8 mouse cellular contexts compared by ENCODE assay signal in genomic region chr7:45465549-45465948, GRCm38 (mm10). TPM values are rescaled to one million over a fixed set of nuclear protein-coding genes. Genes with fewer than 3 reads are reported as not detected.
A peak's percentile ranks its signal among the peaks of the same experiment; 100 is the strongest.
DNase-seq lines count a peak whose midpoint lies in the region; ATAC-seq and TF ChIP-seq lines count a peak whose summit lies in the region.

No protein-coding gene starts in this region.

- H3K9ac ChIP-seq in neural tube, embryonic 11.5 days (ENCODE audit: low read length): peak overlapping the region; percentile 84; the same call in 1 of the 2 replicates
- peak overlapping the region; percentile 78 for H3K9ac ChIP-seq in neural tube, embryonic 14.5 days (replicated peaks; ENCODE audit: low read depth, low read length)

- no peaks in the 10 kb centered on the region for H3K9me3 ChIP-seq in neural tube, embryonic 11.5 days (ENCODE audit: control insufficient read depth, low read length)
- H3K9me3 ChIP-seq in neural tube, embryonic 14.5 days (ENCODE audit: control insufficient read depth, low read length): no peaks in the 10 kb centered on the region

- no peaks in the 10 kb centered on the region for H3K27me3 ChIP-seq in neural tube, embryonic 11.5 days (ENCODE audit: control insufficient read depth, insufficient read depth, low read length)
- H3K27me3 ChIP-seq in neural tube, embryonic 14.5 days (ENCODE audit: control insufficient read depth, insufficient read depth, low read length): no peaks in the 10 kb centered on the region

- peak overlapping the region; percentile 93 for H3K4me3 ChIP-seq in neural tube, embryonic 11.5 days (ENCODE audit: low read depth, low read length)
- H3K4me3 ChIP-seq in embryonic fibroblast, embryonic 13.5 days (ENCODE audit: insufficient read depth, low read length): peak overlapping the region; percentile 96
- H3K4me3 ChIP-seq in neural tube, embryonic 14.5 days (ENCODE audit: low read depth, low read length): peak overlapping the region; percentile 85

- H3K36me3 ChIP-seq in neural tube, embryonic 11.5 days (ENCODE audit: control insufficient read depth, insufficient read depth, low read length): peaks cover 3% of the 10 kb centered on the region; the same call in 1 of the 2 replicates
- H3K36me3 ChIP-seq in neural tube, embryonic 14.5 days (ENCODE audit: control insufficient read depth, insufficient read depth, low read length): peaks cover 15% of the 10 kb centered on the region; the same call in 1 of the 2 replicates

- TF ChIP-seq CTCF in embryonic fibroblast, embryonic 13.5 days (IDR thresholded peaks at IDR 0.05; ENCODE audit: borderline replicate concordance, insufficient read depth, low read length): no peak

- H3K4me1 ChIP-seq in neural tube, embryonic 11.5 days (ENCODE audit: control insufficient read depth, insufficient read depth, low read length): peaks cover 14% of the 10 kb centered on the region
- H3K4me1 ChIP-seq in embryonic fibroblast, embryonic 13.5 days (ENCODE audit: control insufficient read depth, insufficient read depth, low read length): peaks cover 9% of the 10 kb centered on the region
- H3K4me1 ChIP-seq in neural tube, embryonic 14.5 days (ENCODE audit: control insufficient read depth, insufficient read depth, low read length): peaks cover 16% of the 10 kb centered on the region

- no peak overlapping the region for H3K27ac ChIP-seq in neural tube, embryonic 11.5 days (ENCODE audit: low read depth, low read length)
- peak overlapping the region; percentile 90; the same call in 1 of the 2 replicates for H3K27ac ChIP-seq in embryonic fibroblast, embryonic 13.5 days (ENCODE audit: insufficient read depth, low read length)
- no peak overlapping the region for H3K27ac ChIP-seq in neural tube, embryonic 14.5 days (ENCODE audit: low read depth, low read length)

- ATAC-seq in neural tube, embryonic 11.5 days (ENCODE audit: insufficient read depth, low FRiP score, low TSS enrichment): no peak
- ATAC-seq in neural tube, embryonic 14.5 days (ENCODE audit: low read depth): no peak

- DNase-seq in neural tube, embryonic 11.5 days (ENCODE audit: low spot score): no peak
- no peak for DNase-seq in neural tube, embryonic 10.5 days (ENCODE audit: extremely low spot score, low spot score)
- peak; percentile 48 for DNase-seq in kidney, postnatal 10 days
- DNase-seq in adrenal gland, postnatal 10 days: no peak
- DNase-seq in frontal cortex, postnatal 10 days (ENCODE audit: low spot score in 2 of 2): no peak
- no peak for DNase-seq in adrenal gland, postnatal 36 days

- peak overlapping the region; percentile 93 for H3K4me2 ChIP-seq in neural tube, embryonic 11.5 days (ENCODE audit: low read depth)
- H3K4me2 ChIP-seq in neural tube, embryonic 14.5 days (ENCODE audit: low read depth, low read length): peak overlapping the region; percentile 89

- TF ChIP-seq POLR2A in embryonic fibroblast, embryonic 13.5 days (IDR thresholded peaks at IDR 0.05; ENCODE audit: low read depth, low read length): no peak

- 83% methylated on average over 9 of the region's 9 CpGs for WGBS in neural tube, embryonic 11.5 days
- WGBS in neural tube, embryonic 14.5 days: 84% methylated on average over 9 of the region's 9 CpGs

RNA-seq across cellular contexts. Expression of gene Bax, which starts 1.1 kb away (rescaled TPM):
- 193 and 206 TPM in 2 replicates for polyA plus RNA-seq in neural tube, embryonic 11.5 days (2014; fragmentation: Nextera tagmentation; extraction: Ambion mirVana)
- polyA plus RNA-seq in embryonic fibroblast, embryonic 13.5 days (2011; ENCODE audit: insufficient read length, low read depth, missing spikeins): 218 and 278 TPM in 2 replicates
- polyA plus RNA-seq in neural tube, embryonic 14.5 days (2014; fragmentation: Nextera tagmentation; extraction: Ambion mirVana): 107 and 215 TPM in 2 replicates
- 10 to 100 TPM; 52.7 to 53.6 TPM for total RNA-seq in adrenal gland, postnatal 10 days (2021)
- 10 to 100 TPM; 60.1 to 64.5 TPM for total RNA-seq in adrenal gland, postnatal 36 days (2021)

RNA-seq across cellular contexts. Expression of gene Ftl1, which starts 5.9 kb away (rescaled TPM):
- 5,316 and 5,449 TPM in 2 replicates for polyA plus RNA-seq in neural tube, embryonic 11.5 days (2014; fragmentation: Nextera tagmentation; extraction: Ambion mirVana)
- 3,506 and 4,699 TPM in 2 replicates for polyA plus RNA-seq in embryonic fibroblast, embryonic 13.5 days (2011; ENCODE audit: insufficient read length, low read depth, missing spikeins)
- polyA plus RNA-seq in neural tube, embryonic 14.5 days (2014; fragmentation: Nextera tagmentation; extraction: Ambion mirVana): 5,062 and 5,088 TPM in 2 replicates
- total RNA-seq in adrenal gland, postnatal 10 days (2021): 100 to 1,000 TPM; 527 to 606 TPM
- 1,000 to 10,000 TPM in 1 of 2 experiments, 100 to 1,000 TPM in 1; 896 to 1,448 TPM for total RNA-seq in adrenal gland, postnatal 36 days (2021)

RNA-seq across cellular contexts. Expression of gene Tulp2, which starts 16.1 kb away (rescaled TPM):
- polyA plus RNA-seq in neural tube, embryonic 11.5 days (2014; fragmentation: Nextera tagmentation; extraction: Ambion mirVana): 0.26 and 0.57 TPM in 2 replicates
- polyA plus RNA-seq in embryonic fibroblast, embryonic 13.5 days (2011; ENCODE audit: insufficient read length, low read depth, missing spikeins): not detected in 2 replicates
- polyA plus RNA-seq in neural tube, embryonic 14.5 days (2014; fragmentation: Nextera tagmentation; extraction: Ambion mirVana): 0.17 and 0.31 TPM in 2 replicates
- total RNA-seq in adrenal gland, postnatal 10 days (2021): under 1 TPM; 0.64 to 0.69 TPM
- total RNA-seq in adrenal gland, postnatal 36 days (2021): 1 to 10 TPM in 1 of 2 experiments, under 1 TPM in 1; 0.86 to 2.1 TPM

RNA-seq across cellular contexts. Expression of gene Gm45808, which starts 21.1 kb away (rescaled TPM):
- not detected in 2 replicates for polyA plus RNA-seq in neural tube, embryonic 11.5 days (2014; fragmentation: Nextera tagmentation; extraction: Ambion mirVana)
- not detected in 2 replicates for polyA plus RNA-seq in embryonic fibroblast, embryonic 13.5 days (2011; ENCODE audit: insufficient read length, low read depth, missing spikeins)
- polyA plus RNA-seq in neural tube, embryonic 14.5 days (2014; fragmentation: Nextera tagmentation; extraction: Ambion mirVana): not detected in 2 replicates
- 10 to 100 TPM; 26.0 to 27.9 TPM for total RNA-seq in adrenal gland, postnatal 10 days (2021)
- 10 to 100 TPM; 39.2 to 52.3 TPM for total RNA-seq in adrenal gland, postnatal 36 days (2021)

RNA-seq across cellular contexts. Expression of gene Dhdh, which starts 23.1 kb away (rescaled TPM):
- polyA plus RNA-seq in neural tube, embryonic 11.5 days (2014; fragmentation: Nextera tagmentation; extraction: Ambion mirVana): 2.8 and 2.9 TPM in 2 replicates
- polyA plus RNA-seq in embryonic fibroblast, embryonic 13.5 days (2011; ENCODE audit: insufficient read length, low read depth, missing spikeins): 0.68 and 1.2 TPM in 2 replicates
- polyA plus RNA-seq in neural tube, embryonic 14.5 days (2014; fragmentation: Nextera tagmentation; extraction: Ambion mirVana): 4.0 and 4.6 TPM in 2 replicates
- 10 to 100 TPM; 42.4 to 47.3 TPM for total RNA-seq in adrenal gland, postnatal 10 days (2021)
- 10 to 100 TPM; 57.8 to 75.6 TPM for total RNA-seq in adrenal gland, postnatal 36 days (2021)
